Mouse (Mus musculus) lung, embryonic 15.5 days (tissue): ENCODE results near the gene Pde1a. TPM values are rescaled to one million over a fixed set of nuclear protein-coding genes. Genes with fewer than 3 reads are reported as not detected.
A peak's percentile ranks its signal among the peaks of the same experiment; 100 is the strongest.

Experiments
- ATAC-seq: fragments of 200-750 bp; cut with Nextera tagmentation; 2 replicates; pipeline ENCODE4 v1.8.0; 2017; ENCODE audit warnings: moderate number of reproducible peaks, borderline replicate concordance; ENCODE audit not compliant: low FRiP score, low TSS enrichment; ENCODE audit errors: extremely low read depth
- H3K27ac ChIP-seq: fragments of 300-500 bp; sonication (generic); 2 replicates; pipeline ENCODE4 v1.5.1; 2015; ENCODE audit warnings: moderate library complexity, mild to moderate bottlenecking, inconsistent platforms
- H3K27me3 ChIP-seq: fragments of 300-500 bp; sonication (generic); 2 replicates; pipeline ENCODE4 v1.6.1; 2015; ENCODE audit warnings: inconsistent platforms
- H3K36me3 ChIP-seq: fragments of 300-500 bp; sonication (generic); 2 replicates; pipeline ENCODE4 v1.6.1; 2015; ENCODE audit warnings: inconsistent platforms
- H3K4me1 ChIP-seq: fragments of 300-500 bp; sonication (generic); 2 replicates; pipeline ENCODE4 v1.6.1; 2015; ENCODE audit warnings: inconsistent platforms
- H3K4me2 ChIP-seq: fragments of 300-500 bp; sonication (generic); 2 replicates; pipeline ENCODE4 v1.6.1; 2015; ENCODE audit warnings: inconsistent platforms, mild to moderate bottlenecking, moderate library complexity
- H3K4me3 ChIP-seq: fragments of 300-500 bp; sonication (generic); 2 replicates; pipeline ENCODE4 v1.5.1; 2015; ENCODE audit warnings: mild to moderate bottlenecking, inconsistent platforms
- H3K9ac ChIP-seq: fragments of 300-500 bp; sonication (generic); 2 replicates; pipeline ENCODE4 v1.6.1; 2015; ENCODE audit warnings: inconsistent platforms
- H3K9me3 ChIP-seq: fragments of 300-500 bp; sonication (generic); 2 replicates; pipeline ENCODE4 v1.6.1; 2016; ENCODE audit warnings: inconsistent platforms
- WGBS: fragments of 180-500 bp; shearing (Covaris S2); methylation state at CpG from one replicate; pipeline ENCODE4 v1.1.7; 2015; 5-methylcytosine and 5-hydroxymethylcytosine counted together
- polyA plus RNA-seq: library from polyadenylated mRNA; unstranded; fragments of >200 nt; fragmentation: Nextera tagmentation; extraction: Ambion mirVana; gene quantifications from 2 replicates; pipeline ENCODE4 v1.2.1, GENCODE M21; 2015

The Pde1a gene
- polyA plus RNA-seq, 1 experiment from 2014 or later = 16.2 TPM

DNA sequence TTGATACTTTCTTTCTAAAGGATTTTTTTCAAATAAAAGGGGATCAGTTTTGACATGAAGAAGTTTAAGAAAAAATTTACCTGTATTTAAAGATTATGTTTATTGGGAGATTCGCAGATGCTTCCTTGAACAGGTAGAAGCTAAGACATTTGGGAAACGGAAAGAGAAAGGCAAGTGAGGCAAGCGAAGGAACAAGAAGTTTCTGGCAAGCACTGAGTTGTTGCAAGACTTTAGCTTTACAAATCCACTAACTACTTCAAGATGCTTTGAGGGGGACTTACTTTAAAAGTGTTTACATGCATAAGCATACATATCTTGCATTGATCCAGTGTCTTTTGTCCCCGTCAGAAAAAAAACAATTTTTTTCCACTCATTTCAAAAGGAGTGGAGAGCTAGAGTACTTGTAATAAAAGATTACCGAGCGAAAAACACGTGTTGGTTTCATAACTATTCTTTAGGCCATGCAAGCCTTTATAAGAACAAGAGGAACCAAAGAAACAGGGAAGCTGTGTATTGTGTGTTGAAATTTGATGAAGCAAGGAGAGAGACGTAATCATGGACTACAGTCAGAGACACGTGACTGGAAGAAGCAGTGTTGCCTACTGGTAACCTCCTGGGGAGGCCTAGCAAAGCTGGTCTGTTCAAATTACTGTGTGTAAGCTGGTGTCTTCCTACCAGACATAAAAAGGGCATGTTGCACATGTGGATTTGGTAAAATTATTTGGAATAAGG is 49.0 kb downstream of the Pde1a start:
- no peak overlapping the region for H3K4me2 ChIP-seq
- no peak overlapping the region for H3K9ac ChIP-seq
- WGBS = 83% methylated on average over 9 of the region's 9 CpGs
- H3K27me3 ChIP-seq = no peaks in the 10 kb centered on the region
- no peaks in the 10 kb centered on the region for H3K4me1 ChIP-seq
- no peaks in the 10 kb centered on the region for H3K36me3 ChIP-seq
- ATAC-seq = no peak
- H3K9me3 ChIP-seq = no peaks in the 10 kb centered on the region
- H3K27ac ChIP-seq = no peak overlapping the region
- H3K4me3 ChIP-seq = no peak overlapping the region

DNA sequence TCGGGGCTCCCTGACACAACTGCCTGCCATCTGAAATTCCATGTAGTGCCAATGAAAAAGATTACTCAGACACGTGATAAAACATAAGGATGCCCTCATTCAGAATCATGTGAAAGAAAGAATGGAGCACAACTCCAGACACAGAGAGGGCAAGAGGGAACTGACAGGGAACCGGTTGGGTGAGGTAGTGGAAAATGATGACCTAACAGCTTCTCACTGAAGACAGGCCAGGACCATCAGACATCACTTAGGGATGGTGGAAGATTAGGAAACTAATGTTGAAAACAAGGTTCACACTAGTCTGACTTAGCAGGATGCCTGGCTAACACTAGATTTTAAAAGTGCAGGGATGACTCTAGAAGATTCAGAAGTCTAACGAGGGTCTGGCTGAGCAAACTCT is 49.6 kb downstream of the Pde1a start:
- Histone ChIP-seq H3K9ac (no peak overlapping the region), H3K4me2 (no peak overlapping the region), H3K4me3 (no peak overlapping the region), H3K4me1 (no peaks in the 10 kb centered on the region), H3K9me3 (no peaks in the 10 kb centered on the region), H3K36me3 (no peaks in the 10 kb centered on the region), H3K27ac (no peak overlapping the region), H3K27me3 (no peaks in the 10 kb centered on the region)
- no peak for ATAC-seq
- WGBS = 78% methylated on average over 4 of the region's 4 CpGs

DNA sequence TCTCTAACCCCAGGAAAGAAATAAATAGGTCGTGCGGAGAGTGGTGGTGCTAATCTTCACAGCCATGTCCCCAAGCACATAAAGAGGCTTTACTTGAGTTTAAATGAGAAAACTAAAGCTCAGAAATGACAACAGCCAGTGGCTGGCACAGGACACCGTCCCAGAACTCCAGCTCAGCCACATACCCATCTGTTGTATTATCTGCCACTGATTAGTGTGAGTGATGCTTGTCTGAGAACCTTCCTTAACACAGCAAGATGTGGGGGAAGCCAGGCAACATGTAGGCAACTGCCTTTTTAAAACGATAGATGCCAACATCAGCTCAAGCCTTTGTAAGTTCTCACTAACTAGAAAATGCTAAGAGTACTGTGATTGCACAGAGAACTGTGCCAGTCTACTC is 52.9 kb downstream of the Pde1a start:
- Histone ChIP-seq H3K36me3 (no peaks in the 10 kb centered on the region), H3K4me1 (no peaks in the 10 kb centered on the region), H3K9me3 (no peaks in the 10 kb centered on the region), H3K4me3 (no peak overlapping the region), H3K9ac (no peak overlapping the region), H3K27me3 (no peaks in the 10 kb centered on the region), H3K4me2 (no peak overlapping the region), H3K27ac (no peak overlapping the region)
- ATAC-seq = no peak
- WGBS = 74% methylated on average over 4 of the region's 4 CpGs

DNA sequence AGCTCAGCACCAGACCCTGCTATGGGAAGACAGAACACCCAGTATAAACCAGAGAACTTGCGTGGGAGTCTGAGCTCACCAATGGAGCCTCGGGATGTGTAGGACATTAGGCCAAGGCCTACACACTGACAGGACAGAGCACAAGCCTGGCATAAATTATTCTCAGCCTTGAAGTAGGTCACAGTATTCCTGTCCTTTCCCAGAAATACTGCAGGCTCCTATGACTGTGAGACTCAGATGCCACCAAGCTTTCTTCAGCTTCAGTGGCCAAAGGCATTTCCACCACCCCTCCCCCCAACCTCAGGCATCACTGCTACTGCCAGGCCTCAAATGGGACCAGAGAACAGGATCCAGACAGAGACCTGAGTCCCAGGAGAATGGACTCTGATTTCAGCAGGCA is 54.7 kb downstream of the Pde1a start:
- Histone ChIP-seq H3K36me3 (no peaks in the 10 kb centered on the region), H3K4me1 (no peaks in the 10 kb centered on the region), H3K4me3 (no peak overlapping the region), H3K9me3 (no peaks in the 10 kb centered on the region), H3K4me2 (no peak overlapping the region), H3K9ac (no peak overlapping the region), H3K27me3 (no peaks in the 10 kb centered on the region), H3K27ac (no peak overlapping the region)
- 91% methylated on average over 2 of the region's 2 CpGs for WGBS
- no peak for ATAC-seq

DNA sequence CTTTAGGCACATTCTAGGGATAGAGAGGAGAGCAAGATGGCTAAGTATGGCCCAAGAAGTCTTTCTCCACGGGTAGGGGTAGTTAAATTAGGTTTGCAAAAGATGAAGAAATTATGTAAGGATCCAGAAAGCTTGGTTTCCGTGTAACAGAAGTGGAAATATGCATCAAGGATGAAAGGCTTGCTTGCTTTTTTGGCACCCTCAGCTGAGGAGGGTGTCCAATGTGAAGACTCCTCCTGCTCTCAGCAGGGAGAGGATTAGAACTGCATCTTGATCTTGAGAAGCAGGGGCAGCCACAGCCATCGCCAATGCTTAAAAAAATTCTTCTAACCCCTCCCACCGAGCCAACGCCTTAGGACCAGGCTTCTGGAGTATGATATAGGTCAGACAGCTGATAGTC is 55.2 kb downstream of the Pde1a start:
- H3K27ac ChIP-seq = no peak overlapping the region
- no peak overlapping the region for H3K9ac ChIP-seq
- WGBS = 57% methylated on average over 5 of the region's 5 CpGs
- H3K4me3 ChIP-seq = no peak overlapping the region
- H3K4me2 ChIP-seq = no peak overlapping the region
- no peaks in the 10 kb centered on the region for H3K4me1 ChIP-seq
- no peaks in the 10 kb centered on the region for H3K27me3 ChIP-seq
- no peaks in the 10 kb centered on the region for H3K36me3 ChIP-seq
- ATAC-seq = no peak
- H3K9me3 ChIP-seq = no peaks in the 10 kb centered on the region

DNA sequence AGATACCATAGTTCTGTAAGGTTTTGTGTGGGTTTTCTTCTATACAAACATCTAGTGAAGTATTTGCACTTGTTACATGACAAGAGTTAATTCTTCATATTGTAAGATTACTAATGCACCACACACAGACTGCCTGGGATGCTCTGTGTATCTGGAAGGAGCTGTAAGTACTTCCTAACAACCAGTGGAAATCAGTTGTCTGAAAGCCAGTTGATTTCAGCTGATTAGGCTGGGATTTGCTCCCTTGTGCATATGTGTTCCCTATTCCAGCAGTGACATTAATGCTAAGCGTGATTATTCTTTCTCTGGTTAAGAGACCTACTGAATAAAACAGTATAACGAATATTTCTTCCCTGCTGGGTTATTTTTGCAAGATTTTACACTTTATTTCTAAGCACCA is 55.8 kb downstream of the Pde1a start:
- H3K4me1 ChIP-seq = no peaks in the 10 kb centered on the region
- no peak for ATAC-seq
- no peak overlapping the region for H3K9ac ChIP-seq
- H3K4me2 ChIP-seq = no peak overlapping the region
- H3K4me3 ChIP-seq = no peak overlapping the region
- no peaks in the 10 kb centered on the region for H3K27me3 ChIP-seq
- no peaks in the 10 kb centered on the region for H3K9me3 ChIP-seq
- WGBS = 74% methylated on average over 2 of the region's 2 CpGs
- no peaks in the 10 kb centered on the region for H3K36me3 ChIP-seq
- H3K27ac ChIP-seq = no peak overlapping the region

DNA sequence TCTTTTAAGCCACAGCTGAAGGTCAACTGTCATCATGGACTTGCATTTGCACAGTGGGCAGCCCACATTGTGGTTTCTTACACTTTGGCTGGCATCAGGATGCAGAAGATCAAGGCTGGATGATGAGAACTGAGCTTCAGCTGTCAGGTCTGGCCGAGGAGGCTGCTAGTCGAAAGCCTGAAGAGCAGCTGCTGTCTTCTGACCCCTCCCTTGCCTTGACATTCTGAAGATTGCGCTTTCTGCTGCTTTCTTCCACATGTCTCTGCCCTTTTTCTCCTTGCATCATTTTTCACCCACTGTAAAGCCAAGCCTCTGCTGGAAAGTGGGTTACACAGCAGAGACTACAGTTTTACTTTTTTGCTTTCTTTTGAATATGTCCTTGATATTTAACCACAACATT is 59.5 kb downstream of the Pde1a start:
- Histone ChIP-seq H3K27me3 (no peaks in the 10 kb centered on the region), H3K4me3 (no peak overlapping the region), H3K36me3 (no peaks in the 10 kb centered on the region), H3K4me2 (no peak overlapping the region), H3K9me3 (no peaks in the 10 kb centered on the region), H3K27ac (no peak overlapping the region), H3K9ac (no peak overlapping the region), H3K4me1 (no peaks in the 10 kb centered on the region)
- ATAC-seq = no peak
- WGBS = 44% methylated on average over 3 of the region's 3 CpGs

DNA sequence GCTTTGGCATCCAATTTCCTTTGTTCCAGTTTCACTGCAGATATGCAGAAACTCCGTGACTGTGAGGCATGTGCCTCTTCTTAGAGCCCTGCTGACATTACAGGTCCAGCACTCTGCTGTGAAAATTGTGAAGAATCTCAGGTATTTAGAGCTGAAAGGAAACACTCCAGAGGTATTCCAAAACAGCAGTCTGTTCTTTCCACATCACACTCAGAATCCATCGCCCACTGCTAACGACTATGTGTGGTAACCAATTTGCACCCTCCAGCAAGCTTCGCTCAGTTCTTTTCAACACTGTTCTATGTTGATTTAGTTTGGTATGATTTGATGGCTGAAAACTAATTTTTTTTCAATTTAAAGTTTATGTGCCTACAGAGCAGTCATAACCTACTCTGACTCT is 62.8 kb downstream of the Pde1a start:
- no peaks in the 10 kb centered on the region for H3K9me3 ChIP-seq
- H3K4me1 ChIP-seq = no peaks in the 10 kb centered on the region
- no peak overlapping the region for H3K4me3 ChIP-seq
- no peaks in the 10 kb centered on the region for H3K36me3 ChIP-seq
- no peak overlapping the region for H3K9ac ChIP-seq
- no peak overlapping the region for H3K27ac ChIP-seq
- H3K4me2 ChIP-seq = no peak overlapping the region
- H3K27me3 ChIP-seq = no peaks in the 10 kb centered on the region
- no peak for ATAC-seq
- 76% methylated on average over 4 of the region's 4 CpGs for WGBS

DNA sequence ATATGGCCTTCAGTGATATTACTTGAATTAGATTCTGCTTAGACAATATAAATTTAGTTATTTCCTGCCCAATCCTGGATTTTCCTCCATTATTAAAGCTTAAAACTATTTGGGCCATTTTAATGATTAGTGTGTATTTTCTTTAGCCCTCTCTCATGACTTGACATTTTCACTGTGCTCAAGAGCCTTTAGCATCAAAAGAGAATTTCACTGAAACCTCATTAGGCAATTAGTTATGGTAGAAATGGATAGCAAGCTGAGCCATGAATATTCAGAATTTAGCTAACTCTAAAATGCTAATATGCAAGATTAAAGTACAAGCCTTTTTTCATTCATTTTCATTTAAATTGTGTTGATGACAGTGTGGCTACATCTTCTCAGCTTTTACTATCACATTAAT is 73.2 kb downstream of the Pde1a start:
- no peak overlapping the region for H3K9ac ChIP-seq
- no peaks in the 10 kb centered on the region for H3K9me3 ChIP-seq
- H3K4me3 ChIP-seq = no peak overlapping the region
- ATAC-seq = no peak
- H3K36me3 ChIP-seq = no peaks in the 10 kb centered on the region
- H3K27me3 ChIP-seq = no peaks in the 10 kb centered on the region
- H3K4me1 ChIP-seq = no peaks in the 10 kb centered on the region
- H3K27ac ChIP-seq = no peak overlapping the region
- H3K4me2 ChIP-seq = no peak overlapping the region

DNA sequence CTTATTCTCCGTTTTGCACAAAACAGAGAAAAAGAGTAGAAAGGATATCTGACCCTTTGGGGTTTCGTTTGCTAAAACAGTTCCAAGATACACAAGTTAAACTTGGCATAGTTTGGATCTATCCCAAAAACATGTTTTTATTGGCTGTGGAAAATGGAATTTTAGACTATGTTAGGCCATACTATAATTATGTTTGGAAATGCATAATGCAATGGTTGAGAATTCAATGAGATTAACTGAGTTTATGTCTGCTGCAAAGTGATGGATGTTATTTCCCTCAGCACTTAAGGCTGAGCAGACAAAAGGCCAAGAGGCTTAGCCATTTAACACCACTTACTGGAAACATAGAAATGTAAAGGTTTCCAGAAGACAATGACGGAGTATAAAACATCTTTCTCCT is 75.2 kb downstream of the Pde1a start:
- H3K4me1 ChIP-seq = no peaks in the 10 kb centered on the region
- no peak overlapping the region for H3K27ac ChIP-seq
- no peaks in the 10 kb centered on the region for H3K27me3 ChIP-seq
- no peaks in the 10 kb centered on the region for H3K36me3 ChIP-seq
- H3K4me3 ChIP-seq = no peak overlapping the region
- no peak for ATAC-seq
- H3K4me2 ChIP-seq = no peak overlapping the region
- no peaks in the 10 kb centered on the region for H3K9me3 ChIP-seq
- 33% methylated on average over 3 of the region's 3 CpGs for WGBS
- no peak overlapping the region for H3K9ac ChIP-seq

DNA sequence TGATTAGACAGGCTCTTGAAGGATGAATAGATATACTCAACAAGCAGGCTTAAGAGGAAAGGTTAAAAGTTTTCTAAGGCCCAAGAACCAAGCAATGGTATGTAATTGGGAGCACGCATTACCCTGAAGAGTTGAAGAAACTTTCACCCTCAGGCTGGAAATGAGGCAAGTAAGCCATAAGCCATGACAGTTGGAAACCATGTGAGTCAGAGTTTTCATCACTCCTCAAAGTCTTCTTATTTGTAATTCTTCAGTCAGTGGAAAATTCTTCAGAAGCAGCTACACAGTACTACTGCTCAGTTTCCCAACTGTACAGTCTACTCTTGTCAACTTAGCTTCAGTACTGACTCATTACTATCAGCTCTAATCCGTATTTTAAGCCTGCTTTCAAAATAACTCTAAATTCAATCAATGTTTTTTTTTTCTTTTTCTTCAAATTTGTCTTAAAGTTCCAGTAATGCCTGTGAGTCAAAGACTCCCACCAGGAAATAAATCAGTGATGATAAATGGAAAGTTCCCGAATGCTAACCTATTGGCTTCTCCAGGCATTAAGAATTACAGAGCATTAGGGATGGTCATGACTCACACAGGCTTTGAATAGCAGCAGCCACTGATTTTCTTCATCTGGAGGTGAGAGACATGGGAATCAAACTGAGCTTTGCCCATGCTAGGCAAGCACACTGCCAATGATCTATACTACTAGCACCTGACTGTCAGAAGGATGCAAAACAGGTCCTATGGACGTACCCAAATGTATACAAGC is 82.3 kb downstream of the Pde1a start:
- Histone ChIP-seq H3K4me3 (no peak overlapping the region), H3K36me3 (no peaks in the 10 kb centered on the region), H3K9me3 (no peaks in the 10 kb centered on the region), H3K4me1 (no peaks in the 10 kb centered on the region), H3K27ac (no peak overlapping the region), H3K4me2 (no peak overlapping the region), H3K9ac (no peak overlapping the region), H3K27me3 (no peaks in the 10 kb centered on the region)
- WGBS = 80% methylated on average over 4 of the region's 4 CpGs
- ATAC-seq = no peak

DNA sequence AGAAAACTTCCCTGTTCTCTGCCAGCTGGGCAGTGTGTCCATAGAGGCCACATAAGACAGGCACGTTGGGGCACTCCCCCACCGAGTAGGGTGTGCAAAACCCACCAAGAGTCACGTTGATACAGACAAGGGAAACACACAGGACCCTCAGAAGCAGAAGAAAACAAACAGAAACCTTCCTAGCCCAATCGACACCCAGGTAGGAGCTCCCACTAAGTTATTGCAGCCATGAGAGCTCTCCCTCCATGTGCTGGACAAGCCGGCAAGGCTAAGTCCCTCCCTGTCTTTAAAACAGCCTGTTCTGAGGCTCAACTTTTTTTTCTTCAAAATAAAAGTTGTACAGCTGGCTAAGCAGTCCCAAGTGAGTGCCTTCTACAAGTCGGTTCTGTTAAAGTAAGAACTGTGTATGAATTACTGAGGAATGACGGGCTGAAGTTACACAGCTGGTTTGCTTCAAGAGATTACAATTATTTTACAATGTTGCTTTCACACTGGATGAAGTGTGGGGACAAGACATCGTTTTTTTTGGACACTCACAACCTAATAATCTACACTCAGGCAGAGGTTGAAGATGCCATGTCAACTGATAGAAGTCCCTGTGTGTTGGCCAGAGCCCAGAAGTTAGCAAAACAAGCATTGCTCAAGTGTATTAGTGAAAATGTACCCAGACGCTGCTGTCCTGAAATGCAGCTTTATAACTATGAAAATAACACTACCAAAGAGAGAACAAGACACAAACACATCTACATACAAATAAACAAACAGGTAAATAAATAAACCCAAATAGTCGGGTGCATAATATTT is 90.4 kb downstream of the Pde1a start:
- Histone ChIP-seq H3K4me3 (peak overlapping the region; percentile 39), H3K4me1 (no peaks in the 10 kb centered on the region), H3K9ac (no peak overlapping the region), H3K36me3 (no peaks in the 10 kb centered on the region), H3K27me3 (no peaks in the 10 kb centered on the region), H3K9me3 (no peaks in the 10 kb centered on the region), H3K4me2 (peak overlapping the region; percentile 53), H3K27ac (peak overlapping the region; percentile 55)
- 21% methylated on average over 10 of the region's 10 CpGs for WGBS
- ATAC-seq = peak; percentile 94
